Mouse (Mus musculus) left cerebral cortex, postnatal 14 days (tissue): Measurements from ENCODE around the gene St3gal2. TPM values are rescaled to one million over a fixed set of nuclear protein-coding genes. Genes with fewer than 3 reads are reported as not detected.
"Not testable (repeated sequence)": the region's sequence is repeated elsewhere in the genome, so short reads cannot be mapped to it uniquely, and the experiment has no call there.

ENCODE experiments used
- DNase-seq, 2 experiments: peaks; one replicate each; pipeline ENCODE4 v3.0.0; 2021 to 2022; ENCODE audit warnings: low spot score in 2 of 2, mixed read lengths in 1 of 2
- intact Hi-C: fragments of 180-260 bp; cut with DNase I; formaldehyde crosslinking; loops from one replicate; pipeline ENCODE4 v1.15.1; 2025
- total RNA-seq, 2 experiments: library from RNA; stranded (reverse); gene quantifications; 2 replicates each; pipeline ENCODE4 v1.2.3; 2021

The St3gal2 gene
- total RNA-seq, 2 experiments from 2014 or later, result 84.6 to 88.4 TPM

DNA sequence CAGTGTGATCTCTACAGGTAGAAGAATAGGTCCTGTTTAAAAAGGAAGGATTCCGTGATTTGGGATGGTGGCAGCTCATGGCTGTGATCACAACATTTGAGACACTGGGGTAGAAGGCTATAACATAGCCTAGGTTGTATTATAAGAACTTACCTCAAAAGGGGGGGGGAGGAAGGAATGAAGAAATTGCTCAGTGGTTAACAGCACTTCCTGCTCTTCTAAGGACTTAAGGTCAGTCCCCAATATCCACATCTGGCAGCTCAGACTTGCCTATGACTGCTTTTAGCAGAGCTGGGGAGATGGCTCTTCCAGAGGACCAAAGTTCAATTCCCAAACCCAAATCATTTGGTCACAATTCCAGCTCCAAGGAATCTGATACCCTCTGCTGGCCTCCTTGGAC is 13.0 kb upstream of the St3gal2 start:
- intact Hi-C loops, result no loop called here
- no peak for DNase-seq

DNA sequence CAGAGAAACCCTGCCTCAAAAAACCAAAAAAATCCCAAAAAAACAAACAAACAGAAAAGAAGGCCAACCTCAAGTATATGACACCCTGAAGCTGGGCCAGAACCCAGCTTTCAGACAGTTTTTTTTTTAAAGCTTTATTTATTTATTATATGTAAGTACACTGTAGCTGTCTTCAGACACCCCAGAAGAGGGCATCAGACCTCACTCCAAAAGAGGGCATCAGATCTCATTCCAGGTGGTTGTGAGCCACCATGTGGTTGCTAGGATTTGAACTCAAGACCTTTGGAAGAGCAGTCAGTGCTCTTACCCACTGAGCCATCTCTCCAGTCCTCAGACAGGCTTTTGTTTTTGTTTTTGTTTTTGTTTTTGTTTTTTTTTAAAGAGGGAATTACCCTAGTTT is 9.9 kb upstream of the St3gal2 start:
- DNase-seq, intact Hi-C loops: not testable (repeated sequence)

DNA sequence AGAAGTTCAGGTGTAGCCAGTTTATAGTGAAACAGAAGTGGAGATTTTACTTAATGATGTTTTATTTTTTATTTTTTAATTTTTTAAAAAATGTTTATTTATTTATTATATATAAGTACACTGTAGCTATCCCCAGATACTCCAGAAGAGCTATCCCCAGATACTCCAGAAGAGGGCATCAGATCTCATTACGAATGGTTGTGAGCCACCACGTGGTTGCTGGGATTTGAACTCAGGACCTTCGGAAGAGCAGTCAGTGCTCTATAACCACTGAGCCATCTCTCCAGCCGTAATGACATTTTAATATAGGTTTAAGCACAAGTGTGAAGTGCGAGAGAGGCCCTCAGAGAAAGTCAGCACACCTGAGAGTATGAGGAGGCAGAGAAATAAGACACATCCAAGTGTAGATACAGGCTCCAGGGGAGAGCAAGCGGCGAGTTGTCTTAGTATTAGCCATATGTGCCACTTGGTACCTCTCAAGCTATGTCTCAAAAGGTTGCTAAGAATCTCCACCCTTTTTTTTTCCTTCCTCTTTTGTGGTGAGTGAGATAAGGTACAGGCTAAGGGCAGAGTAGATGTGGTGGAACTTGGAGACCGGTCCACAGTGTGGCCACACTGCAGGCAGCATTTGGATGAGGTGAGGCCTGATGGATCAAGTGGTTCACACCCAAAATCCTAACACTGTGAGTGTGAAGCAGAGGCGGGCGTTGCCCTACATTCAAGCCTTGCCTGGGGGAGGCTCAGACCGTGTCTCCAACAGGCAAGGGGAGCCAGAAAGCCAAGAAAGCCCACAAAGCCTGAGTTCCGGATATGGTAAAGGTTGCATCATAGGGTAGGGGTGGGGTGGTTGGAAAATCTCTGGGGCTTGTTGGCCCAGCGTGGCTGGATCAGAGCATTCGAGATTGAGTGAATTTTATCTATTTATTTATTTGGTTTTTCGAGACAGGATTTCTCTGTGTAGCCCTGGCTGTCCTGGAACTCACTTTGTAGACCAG is 7.8 kb upstream of the St3gal2 start:
- no peak for DNase-seq
- intact Hi-C loops, result no loop called here

DNA sequence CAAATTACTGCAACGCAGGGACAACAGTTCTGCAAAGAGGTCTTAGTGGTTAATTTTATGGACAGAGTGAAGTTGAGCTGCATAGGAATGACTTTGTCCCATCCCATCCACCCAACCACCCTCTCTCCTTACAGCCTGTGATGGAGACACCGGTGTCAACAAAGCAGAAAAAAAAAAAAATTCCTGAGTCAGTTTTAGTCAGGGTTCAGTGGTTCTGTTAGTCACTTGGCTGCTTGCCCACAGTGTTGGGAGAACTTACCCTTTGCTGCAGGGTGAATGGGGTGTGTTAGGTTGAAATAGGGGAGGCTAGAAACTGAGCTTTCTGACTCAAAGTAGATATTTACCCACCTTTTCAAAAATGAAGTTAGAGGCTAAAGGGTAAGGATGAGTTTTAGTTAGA is 2.3 kb upstream of the St3gal2 start:
- DNase-seq, result peak in 1 of 2 experiments; percentile 43
- intact Hi-C loops, result no loop called here

DNA sequence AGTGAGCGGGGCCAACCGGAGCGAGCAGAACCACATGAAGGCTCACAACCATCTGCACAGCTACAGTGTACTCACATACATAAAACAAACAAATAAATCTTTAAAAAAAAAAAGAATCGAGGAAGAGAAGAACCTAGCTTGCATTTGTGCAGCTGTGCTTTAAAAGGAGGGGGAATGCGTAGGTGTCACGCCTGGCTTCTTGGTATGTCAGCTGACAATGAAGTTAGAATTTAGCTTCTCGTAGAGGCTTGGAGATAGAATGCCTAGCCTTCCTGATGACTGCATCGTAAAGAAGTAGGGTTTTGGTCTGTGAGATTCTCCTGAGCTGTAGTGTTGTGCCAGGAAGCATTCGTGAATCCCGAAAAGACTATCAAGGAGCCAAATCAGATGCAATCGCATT is 1.7 kb upstream of the St3gal2 start:
- intact Hi-C loops, result no loop called here
- DNase-seq, result peak in 1 of 2 experiments; percentile 33

DNA sequence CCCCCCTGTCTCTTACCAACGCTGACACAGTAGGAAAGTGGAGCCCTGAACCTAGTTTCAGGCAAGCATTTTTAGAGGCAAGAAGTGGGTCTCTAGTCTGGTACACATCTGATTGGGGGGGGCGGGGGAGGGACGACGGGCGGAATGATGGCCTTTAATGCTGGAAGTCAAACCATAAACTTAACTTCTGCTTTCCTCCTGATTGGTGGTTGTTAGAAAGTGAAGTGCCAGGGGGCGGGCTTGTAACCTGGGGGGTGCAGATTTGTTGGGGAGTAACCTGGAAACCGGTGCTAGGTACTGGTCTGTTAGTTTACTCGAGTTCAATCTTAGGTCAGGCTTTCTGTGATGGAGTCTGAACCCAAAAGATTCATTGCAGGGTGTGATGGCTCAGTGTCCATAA is 1.3 kb upstream of the St3gal2 start:
- intact Hi-C loops, result no loop called here
- DNase-seq, result no peak

DNA sequence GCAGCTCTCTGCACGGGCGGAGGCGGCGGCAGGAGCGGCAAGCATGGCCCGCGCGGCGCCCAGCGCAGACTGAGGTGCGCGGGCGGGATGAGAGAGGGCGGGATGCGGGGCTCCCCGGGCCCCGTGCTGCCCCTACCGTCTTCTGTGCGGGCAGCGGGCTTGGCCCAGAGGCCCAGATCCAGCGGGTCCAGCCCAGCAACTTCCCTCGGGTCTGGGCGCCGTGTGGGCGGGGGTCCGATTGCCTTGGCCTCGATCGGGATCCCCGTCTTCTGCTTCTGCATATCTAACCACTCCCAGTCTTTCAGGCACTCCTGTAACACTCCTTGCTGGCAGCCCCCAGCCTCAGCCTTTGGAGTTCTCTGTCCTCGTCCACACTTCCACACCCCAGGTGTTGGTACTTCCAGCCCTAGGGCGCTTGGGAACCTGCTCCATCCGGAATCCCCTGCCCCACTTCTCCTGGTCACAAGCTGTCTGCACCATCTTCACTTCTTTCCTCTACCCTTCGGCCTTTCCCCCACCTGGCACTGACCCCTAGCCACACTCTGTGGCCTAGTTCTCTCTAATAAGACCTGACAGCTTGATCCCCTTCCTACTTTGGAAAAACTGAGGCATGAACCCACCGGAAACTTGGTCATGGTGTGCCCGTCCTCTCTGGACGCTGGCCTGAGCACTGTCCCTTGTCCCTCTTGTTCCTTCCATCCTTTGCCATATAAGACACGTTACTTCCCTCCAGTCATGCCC is 480 bp downstream of the St3gal2 start:
- peak in 1 of 2 experiments; percentile 31 for DNase-seq
- intact Hi-C loops, result loop anchor here (5.0 kb wide), 1 partner anchor 47 kb away; no protein-coding TSS in a partner anchor

DNA sequence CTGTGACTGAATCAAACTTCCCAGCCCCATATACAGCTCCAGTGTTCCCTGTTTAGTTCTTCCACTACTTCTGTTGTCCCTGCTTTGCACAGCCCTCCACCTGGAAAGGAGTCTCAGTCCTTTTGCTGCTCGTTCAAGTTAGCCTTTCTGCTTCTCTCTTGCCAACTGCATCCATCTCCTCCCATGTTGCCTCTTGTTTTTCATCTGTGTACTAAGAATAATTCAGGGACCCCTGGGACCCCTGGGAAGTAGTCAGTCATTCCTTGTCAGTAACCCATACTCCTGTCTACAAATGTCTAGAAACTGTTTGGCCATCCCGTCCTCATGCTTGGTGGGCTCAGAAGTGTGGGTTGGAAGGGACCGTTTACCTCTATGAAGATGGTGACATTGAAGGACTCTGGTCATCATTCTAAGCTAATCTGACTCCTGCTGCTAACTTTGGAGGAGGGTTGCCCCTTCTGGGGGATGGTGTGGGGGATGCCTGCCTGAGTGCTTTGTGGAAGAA is 1.1 kb downstream of the St3gal2 start:
- intact Hi-C loops, result loop anchor here (5.0 kb wide), 1 partner anchor 46 kb away; no protein-coding TSS in a partner anchor
- DNase-seq, result no peak

DNA sequence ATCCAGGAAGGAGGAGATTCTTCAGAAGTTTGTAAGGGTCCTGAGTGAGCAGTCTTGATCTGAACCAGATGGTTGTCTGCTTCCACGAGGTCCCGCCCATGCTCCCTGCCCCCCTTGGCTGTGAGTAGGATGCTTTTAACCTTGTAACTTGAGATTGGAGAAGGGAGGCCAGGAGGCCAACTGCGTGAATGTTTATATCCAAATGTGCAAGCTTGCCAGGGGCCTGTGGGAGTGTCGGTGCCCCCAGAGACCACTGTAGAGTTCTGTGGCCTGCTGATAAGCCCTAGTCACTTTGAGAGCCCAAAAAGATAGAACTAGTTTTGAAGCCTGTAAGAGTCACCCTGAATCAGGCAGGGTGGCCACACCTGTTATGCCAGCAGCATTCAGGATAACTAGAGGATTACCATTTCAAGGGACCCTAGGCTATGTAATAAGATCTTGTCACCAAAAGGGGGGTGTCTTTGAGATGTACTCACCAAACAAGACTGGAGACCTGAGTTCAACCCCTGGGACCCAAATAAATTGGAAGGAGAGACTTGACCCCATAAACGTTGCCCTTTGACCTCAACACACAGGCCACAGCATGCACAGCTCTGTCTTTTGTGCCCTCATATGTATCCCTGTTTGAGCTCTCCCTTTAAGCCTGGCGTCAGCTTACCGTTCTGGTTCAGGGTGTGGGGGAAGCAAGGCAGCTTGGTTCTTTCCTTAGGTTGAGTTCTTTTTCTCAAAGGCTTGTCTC is 1.9 kb downstream of the St3gal2 start:
- DNase-seq, result no peak
- intact Hi-C loops, result loop anchor here (5.0 kb wide), 1 partner anchor 46 kb away; no protein-coding TSS in a partner anchor

DNA sequence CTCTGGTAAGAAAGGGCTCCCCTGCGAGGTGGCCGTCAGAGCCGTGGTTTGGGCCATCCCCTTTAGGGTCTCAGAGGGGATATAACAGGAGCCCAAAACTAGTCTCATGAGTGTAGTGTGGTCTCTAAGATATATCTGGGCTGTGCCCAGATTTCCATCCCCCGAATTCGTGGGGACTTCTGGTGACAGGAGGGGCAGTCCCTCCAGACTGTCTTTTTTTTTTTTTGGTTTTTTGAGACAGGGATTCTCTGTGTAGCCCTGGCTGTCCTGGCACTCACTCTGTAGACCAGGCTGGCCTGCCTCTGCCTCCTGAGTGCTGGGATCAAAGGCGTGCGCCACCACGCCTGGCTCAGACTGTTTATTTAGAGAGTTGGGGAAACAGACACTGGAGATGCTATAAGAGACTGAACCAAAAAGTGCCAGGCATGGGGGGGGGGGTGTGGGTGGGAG is 6.0 kb downstream of the St3gal2 start:
- DNase-seq, result no peak
- intact Hi-C loops, result no loop called here

DNA sequence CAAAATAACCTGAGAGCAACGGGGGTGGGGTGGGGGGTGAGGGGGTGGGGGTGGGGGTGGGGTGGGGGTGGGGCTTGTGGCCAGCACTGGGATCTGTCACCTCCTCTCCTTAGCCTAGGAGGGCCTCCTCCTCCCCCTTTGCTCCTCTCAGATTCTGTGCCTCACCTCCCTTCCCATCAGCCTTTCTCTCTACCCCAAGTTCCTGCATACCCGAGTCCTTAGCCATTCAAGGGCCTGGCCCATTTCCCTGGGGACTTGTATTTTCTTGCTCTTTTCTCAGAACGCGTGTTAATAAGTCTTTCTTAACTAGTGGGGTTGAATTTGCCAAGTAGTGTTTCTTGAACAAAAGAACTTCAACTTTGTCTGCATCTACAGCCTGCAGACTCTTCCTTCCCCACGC is 7.0 kb downstream of the St3gal2 start:
- DNase-seq, result no peak
- intact Hi-C loops, result no loop called here

DNA sequence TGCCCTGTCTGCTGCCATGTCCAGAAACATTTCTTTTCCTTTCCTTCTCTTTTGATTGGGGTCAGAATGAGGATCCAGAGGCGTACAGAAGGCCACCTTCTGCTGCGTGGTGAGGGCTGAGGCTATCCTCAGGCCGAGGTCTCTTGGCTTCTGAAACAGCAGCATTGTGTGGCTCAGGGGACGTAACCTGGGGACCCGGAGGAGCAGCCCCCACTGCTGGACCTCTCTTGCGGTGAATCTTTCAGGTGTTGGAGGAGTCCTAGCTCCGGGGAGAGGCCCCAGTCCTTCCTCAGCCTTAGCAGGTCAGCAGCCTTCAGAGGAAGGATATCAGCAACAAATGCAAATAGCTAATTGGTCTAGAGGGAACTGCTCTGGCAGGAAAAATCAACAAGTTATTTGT is 8.7 kb downstream of the St3gal2 start:
- intact Hi-C loops, result no loop called here

DNA sequence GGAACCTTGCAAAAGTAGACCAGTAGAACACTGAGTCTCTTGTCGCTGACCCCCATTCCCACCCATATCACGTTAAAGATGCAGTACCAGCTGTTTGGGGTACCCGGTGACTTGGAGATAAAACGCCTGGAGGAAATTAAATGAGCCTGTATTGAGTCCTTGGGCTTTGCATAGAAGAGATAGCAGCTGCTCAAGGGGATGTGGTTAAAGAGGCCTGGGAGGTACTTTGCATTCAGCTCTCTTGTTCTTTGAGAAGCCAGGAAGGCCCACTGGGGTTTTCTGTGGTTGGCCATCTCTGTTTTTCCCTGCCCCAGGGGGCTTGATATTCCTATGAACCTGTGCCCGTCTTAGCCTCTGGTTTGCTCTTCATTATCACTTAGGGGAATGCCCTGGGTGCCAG is 9.3 kb downstream of the St3gal2 start:
- intact Hi-C loops, result no loop called here
- no peak for DNase-seq

More for the DNA sequence above, 8.7 kb downstream of the St3gal2 start:
- no peak for DNase-seq

DNA sequence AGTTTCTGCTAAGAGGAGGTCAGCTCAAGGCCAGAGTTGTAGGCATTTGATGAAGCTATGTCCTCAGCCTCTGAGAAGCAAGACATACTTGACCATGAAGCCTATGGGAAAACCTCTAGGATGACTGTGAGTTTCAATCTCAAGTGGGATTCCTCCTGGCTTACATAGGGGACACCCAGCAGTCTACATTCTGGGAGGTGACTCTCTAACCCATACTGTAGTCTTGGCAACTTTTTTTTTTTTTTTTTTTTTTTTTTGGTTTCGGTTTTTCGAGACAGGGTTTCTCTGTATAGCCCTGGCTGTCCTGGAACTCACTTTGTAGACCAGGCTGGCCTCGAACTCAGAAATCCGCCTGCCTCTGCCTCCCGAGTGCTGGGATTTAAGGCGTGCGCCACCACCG is 9.9 kb downstream of the St3gal2 start:
- DNase-seq, intact Hi-C loops: not testable (repeated sequence)

DNA sequence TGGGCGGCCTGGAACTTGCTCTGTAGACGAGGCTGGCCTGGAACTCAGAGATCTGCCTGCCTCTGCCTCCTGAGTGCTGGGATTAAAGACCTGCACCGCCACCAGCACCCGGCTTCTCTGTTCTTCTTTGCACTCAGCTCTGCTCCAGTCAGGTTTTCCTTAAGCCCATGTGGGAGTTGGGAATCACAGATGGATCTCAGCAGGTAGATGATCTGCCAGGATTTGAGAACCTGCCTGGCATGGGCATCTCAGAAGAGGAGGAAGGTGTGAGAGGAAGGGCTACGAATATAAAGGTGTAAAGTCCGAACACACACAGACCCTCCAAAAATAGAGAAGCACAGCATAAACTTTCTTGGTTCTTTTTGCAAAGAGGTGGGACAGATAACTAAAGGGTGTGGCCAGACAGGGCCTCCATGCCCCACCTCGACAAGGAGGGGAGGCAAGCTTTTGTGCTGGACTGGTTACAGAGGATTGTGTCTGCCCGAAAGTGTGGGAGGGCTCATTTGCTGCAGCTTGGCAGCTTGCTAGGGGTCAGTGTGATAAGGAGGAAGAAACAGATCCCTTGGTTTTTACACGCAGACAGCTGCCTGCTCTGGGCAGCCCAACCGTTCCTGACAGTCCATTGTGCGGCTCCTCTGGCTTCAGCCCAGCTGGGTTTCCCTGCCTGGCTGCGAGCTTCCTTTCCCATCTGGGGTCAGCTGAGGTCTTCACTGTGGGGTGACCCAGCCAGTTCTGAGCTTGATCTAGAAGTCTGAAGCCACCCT is 11.6 kb downstream of the St3gal2 start:
- intact Hi-C loops, result no loop called here
- DNase-seq, result no peak

DNA sequence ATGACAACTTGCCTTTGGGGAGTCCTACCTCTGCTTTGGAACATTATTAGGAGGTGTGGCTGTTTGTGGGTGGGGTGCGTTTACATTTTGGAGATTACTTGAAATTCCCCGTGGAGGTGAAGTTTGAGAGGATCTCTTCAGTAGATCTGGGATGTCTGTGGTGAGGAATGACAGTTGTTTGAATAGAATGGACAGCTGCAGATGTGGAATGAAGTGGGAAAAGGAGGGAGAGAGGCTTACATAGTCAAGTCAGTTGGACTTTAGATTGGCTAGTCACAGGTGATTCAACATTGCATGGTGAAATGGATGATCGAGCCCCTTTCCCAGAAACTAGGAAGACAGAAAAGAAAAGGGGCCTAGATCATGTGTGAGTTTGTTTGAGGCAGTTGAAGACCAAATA is 12.7 kb downstream of the St3gal2 start:
- no peak for DNase-seq
- intact Hi-C loops, result no loop called here

DNA sequence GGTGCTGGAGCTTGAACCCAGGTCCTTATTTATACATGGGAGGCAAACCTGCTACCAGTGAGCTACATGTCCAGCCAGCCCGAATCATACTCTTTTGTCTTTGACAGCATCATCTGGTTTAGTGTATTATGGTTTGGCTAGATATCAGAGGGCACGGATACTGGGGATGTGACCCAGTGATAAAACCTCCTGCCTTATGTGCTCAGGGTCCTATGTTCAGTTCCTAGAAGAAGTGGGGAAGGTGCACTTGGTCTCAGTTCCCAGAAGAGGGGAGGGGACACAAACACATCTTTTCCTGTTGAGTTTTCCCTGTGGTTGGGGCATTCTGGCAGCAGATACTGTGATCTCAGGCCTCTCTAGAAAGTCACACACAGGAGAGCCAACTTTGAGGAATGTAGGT is 13.6 kb downstream of the St3gal2 start:
- intact Hi-C loops, result no loop called here
- DNase-seq, result no peak

DNA sequence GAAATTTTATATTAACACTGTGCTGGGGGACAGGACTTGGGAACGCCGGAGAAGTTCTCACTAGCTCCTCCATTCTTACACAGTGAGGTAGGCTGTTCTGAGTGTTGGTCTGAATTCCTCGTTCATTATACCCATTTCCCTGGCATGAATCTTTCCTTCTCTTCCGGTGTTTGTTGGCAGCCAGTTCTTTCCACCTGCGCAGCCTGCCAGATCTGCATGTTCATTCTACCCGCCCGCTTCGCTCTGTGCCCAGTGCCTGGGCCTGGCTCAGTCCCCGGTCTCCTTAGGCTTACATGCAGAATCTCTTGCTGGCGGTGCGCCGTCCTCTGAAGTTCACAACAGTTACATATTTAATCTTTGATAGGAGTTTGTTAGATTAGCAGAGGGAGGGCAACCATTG is 16.5 kb downstream of the St3gal2 start:
- DNase-seq, result peak in 1 of 2 experiments; percentile 39
- intact Hi-C loops, result no loop called here
